Mouse (Mus musculus): Measurements from ENCODE around the gene Prkra.

- TF ChIP-seq POLR2A (IDR thresholded peaks at IDR 0.05; ENCODE audit: extremely low read depth, insufficient read depth, low read length), result no peak
- TF ChIP-seq CTCF (IDR thresholded peaks at IDR 0.05; ENCODE audit: extremely low read depth, insufficient read depth, low read length), result no peak
Measured at GRCm38 (mm10) chr2:76675451-76675850, 27.6 kb upstream of the Prkra start.
